Mouse (Mus musculus) heart, adult 2 months (tissue): Measurements from ENCODE around the gene Nucb2.

Source experiments
- CTCF ChIP-seq: fragments of 200-600 bp; IDR thresholded peaks from 2 replicates; pipeline ENCODE4 v1.8.1; 2022; ENCODE audit warnings: antibody characterized with exemption, mild to moderate bottlenecking, moderate library complexity
- EP300 ChIP-seq: fragments of 200-500 bp; IDR thresholded peaks from 2 replicates; pipeline ENCODE4 v1.6.1; 2011; ENCODE audit warnings: low read depth, low read length, control low read depth; ENCODE audit not compliant: insufficient read depth
- POLR2A ChIP-seq: fragments of 200-500 bp; IDR thresholded peaks from 2 replicates; pipeline ENCODE4 v1.6.1; 2011; ENCODE audit warnings: mild to moderate bottlenecking, low read depth, low read length, control low read depth; ENCODE audit not compliant: insufficient read depth

GRCm38 (mm10) chr7:116483782-116484181 lies 20.4 kb upstream of the Nucb2 start:
- TF ChIP-seq CTCF, result no peak
- TF ChIP-seq POLR2A, result no peak
- TF ChIP-seq EP300, result no peak
